22 mouse cellular contexts compared by ENCODE assay signal in the genomic region with DNA sequence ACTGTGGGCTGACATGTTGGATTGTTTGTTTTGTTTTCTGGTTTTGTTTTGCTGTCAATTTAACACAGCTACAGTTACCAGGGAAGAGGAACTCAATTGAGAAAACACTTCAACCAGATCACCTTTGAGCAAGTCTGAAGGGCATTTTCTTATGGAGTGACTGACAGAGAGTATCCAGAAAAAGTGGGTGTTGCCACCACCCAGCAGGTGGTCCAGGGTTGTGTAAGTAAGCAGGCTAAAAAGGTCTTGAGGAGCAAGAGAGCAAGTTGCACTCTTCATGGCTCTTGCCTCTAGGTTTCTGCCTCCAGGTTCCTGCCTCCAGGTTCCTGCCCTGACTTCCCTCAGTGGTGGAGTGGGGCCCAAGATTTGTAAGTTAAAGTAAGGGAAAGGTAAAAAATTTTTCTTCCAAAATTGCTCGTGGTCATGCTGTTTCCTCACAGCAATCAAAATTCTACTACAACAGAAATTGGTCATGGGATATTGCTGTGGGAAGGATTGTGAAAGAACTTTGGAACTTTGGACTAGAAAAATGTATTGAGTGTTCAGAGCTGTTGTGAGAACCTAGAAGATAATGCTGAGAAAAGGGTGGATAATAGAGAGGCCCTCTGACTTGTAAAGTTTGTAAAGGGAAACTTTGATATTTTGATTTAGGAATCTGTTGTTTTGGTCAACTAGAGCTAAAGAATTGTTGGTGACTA.
"Had no signal": no experiment of that assay in that cellular context is flagged by ENCODE, and none has a peak within 500 bp of the region (broad histone marks: within the 10 kb centered on the region; RNA-seq: fewer than 3 reads in every experiment).

No protein-coding gene starts in this region.

- H3K9ac ChIP-seq: limb, embryonic 13.5 days; liver, embryonic 14.5 days; liver, postnatal 0 days; lung, embryonic 14.5 days; midbrain, embryonic 12.5 days; midbrain, embryonic 15.5 days; neural tube, embryonic 12.5 days; neural tube, embryonic 15.5 days; stomach, embryonic 15.5 days had no signal

- H3K36me3 ChIP-seq: limb, embryonic 10.5 days; limb, embryonic 13.5 days; midbrain, embryonic 12.5 days; midbrain, embryonic 15.5 days; neural tube, embryonic 12.5 days; neural tube, embryonic 15.5 days; stomach, embryonic 15.5 days had no signal

- H3K27ac ChIP-seq: limb, embryonic 10.5 days; limb, embryonic 13.5 days; liver, embryonic 14.5 days; macrophage; midbrain, embryonic 12.5 days; midbrain, embryonic 15.5 days; neural tube, embryonic 12.5 days; neural tube, embryonic 15.5 days; stomach, embryonic 15.5 days had no signal

- DNase-seq: kidney, adult 11 months; kidney, adult 8-10 months; kidney, postnatal 14 days; kidney, postnatal 4 days; layer of hippocampus, adult 9-11 months; liver, postnatal 0 days; lung, embryonic 14.5 days; right cerebral cortex, adult 18-20 months; right cerebral cortex, postnatal 25 days; spleen, adult 18-20 months; thymus, postnatal 36 days had no signal

- H3K4me2 ChIP-seq: limb, embryonic 13.5 days; liver, embryonic 11.5 days; lung, embryonic 14.5 days; midbrain, embryonic 12.5 days; midbrain, embryonic 15.5 days; neural tube, embryonic 12.5 days; neural tube, embryonic 15.5 days; stomach, embryonic 15.5 days had no signal

- ATAC-seq: liver, postnatal 0 days; lung, postnatal 0 days; midbrain, embryonic 15.5 days had no signal

- H3K4me1 ChIP-seq: midbrain, embryonic 12.5 days; midbrain, embryonic 15.5 days; neural tube, embryonic 12.5 days; neural tube, embryonic 15.5 days; stomach, embryonic 15.5 days had no signal

- H3K9me3 ChIP-seq: limb, embryonic 10.5 days; midbrain, embryonic 12.5 days; midbrain, embryonic 15.5 days; neural tube, embryonic 12.5 days; neural tube, embryonic 15.5 days; stomach, embryonic 15.5 days had no signal

- H3K27me3 ChIP-seq: limb, embryonic 13.5 days; midbrain, embryonic 12.5 days; midbrain, embryonic 15.5 days; neural tube, embryonic 15.5 days; stomach, embryonic 15.5 days had no signal

- H3K4me3 ChIP-seq: limb, embryonic 10.5 days; limb, embryonic 13.5 days; midbrain, embryonic 12.5 days; midbrain, embryonic 15.5 days; neural tube, embryonic 12.5 days; neural tube, embryonic 15.5 days; stomach, embryonic 15.5 days had no signal
